Mouse (Mus musculus) CH12.LX (cell line): ENCODE results near the gene Sds.

ENCODE experiments used
- ELF1 ChIP-seq: IDR thresholded peaks from 2 replicates; pipeline ENCODE4 v1.6.1; 2014; ENCODE audit warnings: low read depth, mild to moderate bottlenecking, inconsistent platforms, low read length, improper control_type of control experiment
- EP300 ChIP-seq: IDR thresholded peaks from 2 replicates; pipeline ENCODE4 v1.6.1; 2011; ENCODE audit warnings: low read length, improper control_type of control experiment
- HCFC1 ChIP-seq: IDR thresholded peaks from 2 replicates; pipeline ENCODE4 v1.6.1; 2012; ENCODE audit warnings: low read depth, mild to moderate bottlenecking, inconsistent platforms, low read length, improper control_type of control experiment
- NELFE ChIP-seq: IDR thresholded peaks from 2 replicates; pipeline ENCODE4 v1.6.1; 2011; ENCODE audit warnings: low read depth, low read length, improper control_type of control experiment
- NRF1 ChIP-seq: IDR thresholded peaks from 2 replicates; pipeline ENCODE4 v1.6.1; 2014; ENCODE audit warnings: low read depth, mild to moderate bottlenecking, inconsistent platforms, low read length, improper control_type of control experiment, moderate library complexity
- POLR2A ChIP-seq: IDR thresholded peaks from 2 replicates; pipeline ENCODE4 v1.6.1; 2011; ENCODE audit warnings: low read depth, mild to moderate bottlenecking, improper control_type of control experiment, low read length
- USF2 ChIP-seq: conservative IDR thresholded peaks from 2 replicates; pipeline ENCODE4 v1.6.1; 2011; ENCODE audit warnings: low read depth, low read length, improper control_type of control experiment

DNA sequence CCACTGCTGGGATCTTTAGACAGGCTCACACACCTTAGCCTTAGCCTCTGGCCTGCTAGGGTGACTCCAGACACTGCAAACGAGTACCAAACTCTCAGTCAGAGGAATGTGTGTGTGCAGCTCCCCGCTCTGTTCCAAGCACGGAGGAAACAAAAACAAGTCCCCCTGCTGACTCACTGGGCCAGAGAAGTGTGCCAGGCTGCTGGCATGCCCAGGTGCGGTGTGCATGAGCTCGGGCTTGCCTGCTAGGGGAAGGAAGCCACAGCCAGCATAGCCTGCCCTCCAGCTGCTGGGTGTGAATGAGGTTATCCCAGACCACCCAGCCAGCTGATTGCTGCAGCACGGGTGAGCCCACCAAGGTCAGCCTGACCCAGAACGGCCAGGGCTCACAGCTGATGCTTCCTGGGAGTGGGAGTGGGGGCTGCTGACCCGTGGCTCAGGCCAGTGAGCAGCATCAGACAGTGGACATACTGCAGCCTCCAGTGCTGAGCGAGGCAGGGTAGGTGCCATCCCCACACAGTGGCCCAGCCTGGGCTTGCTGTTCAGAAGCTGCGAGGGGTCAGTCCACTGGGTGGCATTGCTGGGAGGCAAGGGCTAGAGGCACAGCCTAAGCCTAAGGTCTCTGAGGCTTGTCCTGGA, 18.9 kb downstream of the Sds start:
- TF ChIP-seq NELFE (no peak), NRF1 (no peak), EP300 (no peak), ELF1 (no peak), HCFC1 (no peak), POLR2A (no peak), USF2 (no peak)
